Mouse (Mus musculus): ENCODE results near the gene Stambpl1. TPM values are rescaled to one million over a fixed set of nuclear protein-coding genes. Genes with fewer than 3 reads are reported as not detected.
"Not testable (repeated sequence)": the region's sequence is repeated elsewhere in the genome, so short reads cannot be mapped to it uniquely, and the experiment has no call there.

The Stambpl1 gene
- total RNA-seq, 2 experiments from 2014 or later = 20.4 to 20.8 TPM

DNA sequence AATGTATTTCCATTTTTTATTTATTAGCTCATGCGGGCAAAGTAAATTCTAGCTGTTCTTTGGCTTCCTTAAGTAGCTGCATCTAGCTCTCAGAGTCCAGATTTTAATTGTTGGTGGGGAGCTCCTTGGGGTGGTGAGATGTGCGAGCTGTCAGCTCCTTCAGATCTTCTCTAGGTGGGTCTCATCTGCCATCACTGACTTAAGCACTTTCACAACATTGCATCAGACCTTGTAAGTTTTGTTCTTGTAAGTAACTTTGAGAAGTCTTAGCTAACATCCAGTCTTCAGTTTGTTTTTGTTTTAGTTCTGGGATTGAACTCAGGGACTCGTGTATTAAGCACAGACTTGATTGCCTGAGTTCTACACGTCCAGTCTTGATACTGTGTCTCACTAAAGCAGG is 6.9 kb downstream of the Stambpl1 start:
- no peak for DNase-seq

DNA sequence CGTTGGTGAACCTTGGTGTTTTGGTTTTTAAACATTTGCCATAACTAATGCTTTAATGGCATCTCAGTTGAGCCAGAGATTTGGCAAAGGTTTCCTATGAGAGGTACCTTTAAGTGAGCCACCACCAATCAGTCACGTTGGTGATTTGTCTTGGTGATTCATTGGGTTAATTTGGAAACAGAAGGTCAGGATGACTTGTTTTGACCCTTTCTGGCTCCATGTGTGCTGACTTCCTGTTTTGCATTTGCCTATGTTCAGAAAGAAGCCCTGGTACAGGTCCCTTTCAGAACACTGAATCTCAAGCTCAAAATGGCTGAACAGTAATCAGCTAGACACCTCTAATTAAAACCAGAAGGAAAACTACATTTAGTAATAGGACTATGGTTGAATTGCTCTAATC is 7.5 kb downstream of the Stambpl1 start:
- no peak for DNase-seq

DNA sequence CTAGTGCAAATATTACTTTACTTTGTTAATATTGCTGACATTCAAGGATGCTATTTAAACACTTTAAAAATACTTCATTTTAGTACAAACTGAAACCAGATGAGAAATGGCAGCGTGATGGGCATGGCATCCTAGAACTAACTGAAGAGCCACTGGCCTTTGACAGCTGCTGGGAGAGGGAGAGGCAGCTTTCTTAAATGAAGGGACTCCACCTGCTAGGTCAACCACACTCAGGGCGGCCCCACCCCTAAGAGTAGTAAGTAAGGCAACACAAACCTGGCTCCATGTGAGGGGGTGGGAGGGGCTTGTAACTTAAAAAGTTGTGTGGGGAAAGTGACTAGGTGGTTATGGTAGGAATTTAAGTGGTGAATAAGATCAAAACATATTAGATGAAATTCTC is 10.6 kb downstream of the Stambpl1 start:
- DNase-seq = no peak

GRCm38 (mm10) chr19:34206128-34206527 is 14.1 kb downstream of the Stambpl1 start:
- DNase-seq = not testable (repeated sequence)

DNA sequence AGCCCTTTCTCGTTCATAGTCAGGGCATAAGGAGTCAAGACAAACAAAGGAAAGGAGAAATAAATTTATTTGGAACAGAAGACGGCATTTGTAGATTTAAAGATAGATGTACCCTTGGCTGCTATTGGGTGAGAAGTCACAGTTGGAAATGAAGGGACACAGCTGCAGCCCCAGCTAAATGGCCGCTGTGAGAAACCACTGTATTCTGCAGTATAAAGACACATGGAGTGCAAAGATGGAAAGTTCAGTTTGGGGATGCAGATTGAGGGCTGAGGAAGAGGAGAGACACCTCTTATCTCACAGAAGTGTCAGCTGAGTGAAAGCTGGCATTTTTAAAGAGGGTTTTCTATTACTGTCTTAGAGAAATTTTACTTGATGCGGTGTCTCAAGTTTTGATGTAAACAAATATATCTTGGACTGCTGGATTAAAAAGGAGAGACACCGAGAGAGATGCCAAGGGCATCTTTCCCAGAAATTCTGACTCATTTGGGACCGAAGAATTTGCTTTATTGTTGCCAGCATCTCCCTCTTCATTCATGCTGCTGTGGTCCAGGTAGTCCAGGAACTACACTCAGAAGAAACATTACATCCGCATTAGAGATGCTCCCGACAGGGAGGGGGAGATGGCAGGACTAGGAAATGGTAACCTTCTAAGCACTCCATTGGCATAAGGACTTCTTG is 14.9 kb downstream of the Stambpl1 start:
- no peak for DNase-seq

GRCm38 (mm10) chr19:34209031-34209430 is 17.0 kb downstream of the Stambpl1 start:
- no peak for DNase-seq

DNA sequence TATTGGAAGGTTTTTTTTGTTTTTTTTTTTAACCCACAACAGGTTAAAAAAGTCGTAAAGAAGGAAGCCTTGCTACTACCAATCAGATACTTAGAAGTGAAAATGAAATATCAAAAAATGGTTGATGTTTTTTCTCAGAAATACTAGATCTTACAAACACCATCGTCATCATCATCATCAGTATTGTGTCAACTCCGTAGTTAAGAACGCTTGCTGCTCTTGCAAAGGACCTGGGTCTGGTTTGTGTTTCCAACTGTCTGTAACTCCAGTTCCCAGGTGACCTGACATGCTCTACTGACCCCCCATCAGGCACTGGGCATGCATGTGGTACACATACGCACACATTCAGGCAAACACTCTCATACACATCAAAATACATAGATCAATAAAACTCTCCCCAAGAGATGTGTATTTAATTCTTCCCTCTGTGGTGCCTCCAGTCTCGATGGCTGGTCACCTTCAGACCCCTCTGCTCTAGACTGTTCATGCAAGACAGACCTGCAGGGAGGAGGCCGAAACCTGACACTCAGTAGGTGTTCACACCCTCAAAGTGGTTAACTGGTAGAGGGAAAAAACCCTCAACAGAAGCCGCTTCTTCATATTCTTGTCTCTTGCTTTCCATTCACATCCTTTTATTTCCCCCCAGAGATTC is 18.0 kb downstream of the Stambpl1 start:
- DNase-seq = no peak

DNA sequence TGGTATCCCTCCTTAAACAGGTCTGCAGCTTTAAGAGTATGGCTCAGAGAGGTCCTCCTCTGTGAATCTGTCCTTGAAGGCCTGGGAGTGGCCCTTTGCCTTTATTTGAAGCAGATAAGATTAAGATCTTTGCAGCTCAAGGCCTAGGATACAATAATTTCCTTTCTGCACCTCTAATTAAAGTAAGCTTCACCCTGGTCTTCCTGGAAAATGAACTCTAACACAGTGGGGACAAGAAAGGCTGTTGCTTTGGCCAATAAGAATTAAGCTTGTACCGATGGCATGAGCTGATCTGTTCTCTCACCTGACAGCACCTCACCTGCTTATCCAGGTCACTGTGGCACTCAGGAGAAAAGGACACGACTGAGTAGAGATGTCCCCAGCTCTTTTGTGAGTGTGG is 18.8 kb downstream of the Stambpl1 start:
- no peak for DNase-seq

GRCm38 (mm10) chr19:34212489-34213250 is 20.6 kb downstream of the Stambpl1 start:
- no peak for DNase-seq

- DNase-seq = no peak
Observed at GRCm38 (mm10) chr19:34213251-34213645, 21.2 kb downstream of the Stambpl1 start.

GRCm38 (mm10) chr19:34214136-34214535 is 22.1 kb downstream of the Stambpl1 start:
- no peak for DNase-seq

GRCm38 (mm10) chr19:34216956-34217355 is 24.9 kb downstream of the Stambpl1 start:
- DNase-seq = no peak

DNA sequence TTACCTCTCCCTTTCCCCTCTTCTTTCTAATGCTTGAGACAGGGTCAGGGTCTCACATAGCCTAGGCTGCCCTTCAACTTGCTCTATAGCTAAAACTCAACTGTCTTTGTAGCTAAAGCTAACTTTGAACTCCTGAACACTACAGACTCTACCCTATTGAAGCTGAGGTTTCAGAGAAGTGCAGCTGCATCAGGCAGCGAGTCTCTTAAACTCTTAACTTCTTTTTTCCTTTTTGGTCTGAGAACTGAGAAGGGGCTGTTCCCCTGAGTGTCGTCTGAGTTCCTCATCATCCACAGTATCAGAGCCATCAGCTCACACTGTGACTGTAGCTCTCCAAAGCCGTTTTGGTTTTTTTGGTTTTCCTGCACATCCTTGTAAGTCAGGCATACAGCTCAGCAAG is 25.7 kb downstream of the Stambpl1 start:
- no peak for DNase-seq

GRCm38 (mm10) chr19:34219260-34219968 is 27.4 kb downstream of the Stambpl1 start:
- DNase-seq = no peak

GRCm38 (mm10) chr19:34220732-34221380 is 28.8 kb downstream of the Stambpl1 start:
- no peak for DNase-seq

DNA sequence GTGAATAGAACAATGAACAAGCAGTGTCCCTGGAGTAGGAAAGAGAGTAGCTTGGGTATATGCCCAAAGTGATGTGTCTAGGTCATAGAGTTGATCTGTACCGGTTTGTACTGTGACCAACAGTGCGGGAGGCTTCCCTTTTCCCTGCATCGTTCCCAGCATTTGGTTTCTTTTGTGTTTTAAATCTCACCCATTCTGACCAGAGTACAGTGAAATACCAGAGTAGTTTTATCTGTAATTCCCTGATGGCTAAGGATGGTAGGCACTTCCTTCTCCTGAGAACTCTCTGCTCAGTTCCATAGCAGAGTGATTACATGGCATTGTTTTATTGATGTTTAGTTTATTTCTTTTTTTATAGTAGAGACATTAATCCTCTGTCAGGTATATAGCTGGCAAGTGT is 30.8 kb downstream of the Stambpl1 start:
- DNase-seq = no peak

- no peak for DNase-seq
Observed at GRCm38 (mm10) chr19:34231596-34231995, 39.6 kb downstream of the Stambpl1 start.

DNA sequence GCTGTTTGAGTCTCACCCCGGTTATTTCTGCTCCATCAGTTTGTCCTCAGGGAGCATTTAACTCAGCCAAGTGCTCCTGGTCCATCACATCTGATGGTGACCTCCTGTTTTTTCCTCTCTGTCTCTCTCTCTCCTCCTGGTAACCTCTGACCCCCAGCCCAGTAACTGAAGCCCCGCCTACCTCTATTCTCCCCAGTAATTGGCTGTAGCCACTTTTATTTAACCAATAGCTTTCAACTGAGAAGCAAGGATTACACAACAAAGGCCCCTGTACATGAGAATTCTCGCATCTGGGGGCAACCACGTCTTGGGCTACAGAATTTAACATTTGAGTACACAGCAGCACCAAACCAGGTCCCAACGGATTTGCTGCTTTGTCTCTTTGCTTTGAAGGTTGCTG is 40.3 kb downstream of the Stambpl1 start:
- DNase-seq = no peak

- DNase-seq = peak; percentile 22 to 40
Observed at GRCm38 (mm10) chr19:34233944-34234343, 41.9 kb downstream of the Stambpl1 start.

GRCm38 (mm10) chr19:34236049-34236448 is 44.0 kb downstream of the Stambpl1 start:
- no peak for DNase-seq

GRCm38 (mm10) chr19:34237746-34238145 is 45.7 kb downstream of the Stambpl1 start:
- DNase-seq = no peak

DNA sequence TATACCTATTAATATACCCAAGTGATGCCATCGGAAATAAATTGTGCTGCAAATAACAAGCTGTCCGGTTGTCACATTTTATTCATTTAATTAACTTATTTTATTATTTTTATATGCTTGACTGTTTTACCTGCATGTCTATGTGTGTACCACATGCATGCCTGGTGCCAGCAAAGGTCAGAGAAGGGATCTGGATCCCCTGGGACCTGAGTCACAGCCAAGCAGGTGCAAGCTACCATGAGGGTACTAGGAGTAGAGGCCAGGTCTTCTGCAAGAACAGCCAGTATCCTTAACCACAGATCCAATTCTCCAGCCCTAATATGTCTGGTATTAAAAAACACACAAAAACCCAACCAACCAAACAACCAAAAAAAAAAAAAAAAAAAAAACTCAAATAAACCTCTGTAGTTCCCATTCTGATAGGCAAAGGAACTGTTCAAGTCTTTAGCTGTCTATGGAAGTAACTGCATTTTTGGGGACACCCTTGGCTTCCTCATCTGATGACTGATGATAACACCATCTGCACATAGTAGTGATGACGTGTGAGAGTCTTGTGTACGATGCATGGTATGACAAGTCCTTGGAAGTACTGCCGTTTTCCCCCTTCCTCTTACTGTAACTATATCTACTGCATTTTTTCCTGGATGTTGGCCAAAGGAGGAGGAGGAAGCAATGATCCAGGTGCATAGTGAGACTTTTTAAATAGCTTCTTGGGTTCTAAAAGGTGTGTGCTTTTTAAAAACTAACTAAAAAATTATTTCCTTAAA is 48.4 kb downstream of the Stambpl1 start:
- DNase-seq = no peak

Measured in layer of hippocampus, postnatal 36 days (tissue).